Mouse (Mus musculus) urinary bladder, postnatal 14 days (tissue): Measurements from ENCODE around the gene Olfr722.
"Not testable (repeated sequence)": the region's sequence is repeated elsewhere in the genome, so short reads cannot be mapped to it uniquely, and the experiment has no call there.

Experiments
- DNase-seq: peaks from one replicate; pipeline ENCODE4 v3.0.0; 2021; ENCODE audit warnings: low spot score

Olfr722 gene

DNA sequence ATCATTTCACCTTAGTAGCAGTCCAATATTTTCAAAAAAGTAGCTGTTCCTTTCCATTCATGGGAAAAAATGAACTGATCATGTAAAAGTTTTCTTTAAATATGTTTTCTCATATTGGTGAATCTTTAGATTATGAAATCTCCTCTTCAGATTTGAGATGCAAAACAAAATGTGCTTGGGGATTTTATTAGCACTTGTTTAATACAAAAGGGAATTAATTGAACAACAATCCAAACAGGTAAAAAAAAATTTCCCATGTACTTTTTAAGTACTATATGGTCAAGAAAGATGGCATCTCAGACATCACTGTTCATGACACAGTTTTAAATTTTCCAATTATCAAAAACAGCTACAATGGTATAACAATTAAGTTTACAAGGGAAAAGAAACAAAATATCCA, at the start of gene Olfr722:
TSS of gene Olfr722 (minus strand) at position 101 of the 400 bp plus-strand sequence.
- no peak for DNase-seq

- not testable (repeated sequence) for DNase-seq
These were observed 29.9 kb upstream of the Olfr722 start, which contains the start of gene Olfr723 for GRCm38 (mm10) chr14:49931687-49932086. Gene Olfr723, minus strand, starts transcription at chr14:49931787.

GRCm38 (mm10) chr14:49860387-49860786, 41.4 kb downstream of the Olfr722 start:
- DNase-seq, result no peak
